Mouse (Mus musculus) kidney, postnatal 14 days (tissue): ENCODE measurements around the gene Zdhhc15.
"Not testable (repeated sequence)": the region's sequence is repeated elsewhere in the genome, so short reads cannot be mapped to it uniquely, and the experiment has no call there.

Experiments
- DNase-seq: peaks from one replicate; pipeline ENCODE4 v3.0.0; 2022; ENCODE audit warnings: mixed read lengths

Zdhhc15 gene

DNA sequence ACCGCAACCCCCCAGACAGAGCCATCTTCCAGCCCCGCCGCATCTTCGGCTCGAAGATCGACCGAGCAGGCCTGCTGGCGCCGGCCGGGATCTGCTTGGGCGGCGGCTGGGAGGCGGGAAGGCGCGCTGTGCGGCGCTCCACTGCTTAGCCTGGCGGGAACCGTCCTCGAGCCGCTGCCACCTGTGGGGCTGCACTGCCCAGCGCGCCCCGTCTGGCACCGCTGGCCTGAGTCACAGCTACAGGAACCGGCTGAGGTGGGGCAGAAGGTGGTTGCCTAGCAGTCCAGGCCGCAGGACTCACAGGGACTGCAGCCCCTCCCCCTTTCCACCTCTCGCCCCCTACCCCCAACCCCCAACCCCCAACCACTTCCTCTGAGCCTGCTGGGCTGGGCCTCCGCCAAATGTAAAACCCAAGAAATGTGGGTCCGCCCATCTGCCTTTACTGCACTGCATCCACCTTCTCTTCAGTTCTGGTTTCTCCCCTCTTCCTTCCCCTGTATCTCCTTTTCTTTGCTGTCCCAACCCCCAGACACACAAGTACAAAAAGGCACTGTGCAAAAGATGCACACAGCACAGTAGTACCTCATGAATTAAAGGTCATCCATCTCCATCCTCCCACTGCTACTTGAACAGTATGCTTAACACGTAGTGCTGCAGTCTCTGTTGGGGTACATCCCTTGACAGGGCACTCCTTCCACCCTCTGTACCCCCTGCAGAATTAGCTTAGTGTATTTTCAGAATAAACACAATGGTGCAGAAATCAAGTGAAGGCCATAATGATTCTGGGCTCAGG is at the start of gene Zdhhc15:
Zdhhc15 (minus strand) TSS at position 308 of the 793 bp plus-strand sequence.
- DNase-seq = peak; percentile 72

GRCm38 (mm10) chrX:104707935-104708334 is 37.1 kb upstream of the Zdhhc15 start:
- DNase-seq = no peak

DNA sequence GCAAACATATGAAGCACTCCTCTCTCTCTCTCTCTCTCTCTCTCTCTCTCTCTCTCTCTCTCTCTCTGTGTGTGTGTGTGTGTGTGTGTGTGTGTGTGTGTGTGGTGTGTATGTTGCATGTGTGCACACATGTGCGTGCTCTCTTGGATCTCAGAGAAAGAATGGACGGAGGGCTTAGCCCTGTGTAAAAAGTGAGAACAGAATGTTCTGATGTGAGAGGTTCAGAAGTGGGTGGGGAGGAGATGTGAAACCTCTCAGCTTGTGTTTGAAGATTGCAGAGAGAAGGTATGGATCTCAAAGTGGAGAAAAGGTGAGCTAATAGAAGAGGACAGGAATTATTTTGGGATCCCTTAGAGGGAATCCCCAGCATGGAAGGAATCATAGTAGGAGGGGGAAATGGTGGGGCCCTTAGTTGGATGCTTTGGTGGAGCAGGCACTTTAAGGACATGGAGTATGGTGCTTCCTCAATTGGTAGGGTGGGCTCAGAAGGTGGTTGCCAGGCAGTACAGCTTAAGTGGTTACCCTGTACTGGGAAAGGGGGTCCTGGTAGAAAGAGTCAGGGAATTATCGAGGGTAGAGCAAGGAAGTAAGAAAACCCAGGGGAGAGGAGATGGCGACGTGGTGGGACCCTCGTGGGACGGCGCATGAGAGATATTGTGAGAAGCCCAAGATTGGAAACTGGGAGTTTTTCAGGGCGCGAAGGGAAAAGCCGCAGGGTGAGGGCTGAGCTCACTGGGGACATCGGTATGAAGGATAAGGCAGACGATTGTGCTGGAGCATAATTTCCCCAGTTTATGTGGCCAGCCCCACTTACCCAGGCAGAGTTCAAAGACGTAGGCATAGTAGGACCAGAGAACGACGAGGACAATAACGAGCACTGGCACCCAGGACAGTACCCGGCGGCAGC is 761 bp downstream of the Zdhhc15 start:
- no peak for DNase-seq

DNA sequence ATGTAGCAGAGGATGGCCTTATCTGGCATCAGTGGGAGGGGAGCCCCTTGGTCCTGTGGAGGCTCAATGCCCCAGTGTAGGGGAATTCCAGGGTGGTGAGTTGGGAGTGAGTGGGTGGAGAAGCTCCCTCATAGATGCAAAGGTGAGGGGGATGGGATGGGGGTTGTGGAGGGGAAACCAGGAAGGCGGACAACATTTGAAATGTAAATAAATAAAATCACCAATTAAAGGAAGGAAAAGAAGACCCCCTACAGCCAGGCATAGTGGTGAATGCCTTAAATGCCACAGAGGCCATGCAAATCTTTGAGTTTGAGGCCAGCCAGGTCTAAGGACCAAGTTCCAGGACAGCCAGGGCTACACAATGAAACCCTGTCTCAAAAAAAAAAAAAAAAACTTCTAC is 13.9 kb downstream of the Zdhhc15 start:
- no peak for DNase-seq

GRCm38 (mm10) chrX:104612531-104612930 is 58.3 kb downstream of the Zdhhc15 start:
- no peak for DNase-seq

GRCm38 (mm10) chrX:104603738-104604430 is 67.0 kb downstream of the Zdhhc15 start:
- not testable (repeated sequence) for DNase-seq

DNA sequence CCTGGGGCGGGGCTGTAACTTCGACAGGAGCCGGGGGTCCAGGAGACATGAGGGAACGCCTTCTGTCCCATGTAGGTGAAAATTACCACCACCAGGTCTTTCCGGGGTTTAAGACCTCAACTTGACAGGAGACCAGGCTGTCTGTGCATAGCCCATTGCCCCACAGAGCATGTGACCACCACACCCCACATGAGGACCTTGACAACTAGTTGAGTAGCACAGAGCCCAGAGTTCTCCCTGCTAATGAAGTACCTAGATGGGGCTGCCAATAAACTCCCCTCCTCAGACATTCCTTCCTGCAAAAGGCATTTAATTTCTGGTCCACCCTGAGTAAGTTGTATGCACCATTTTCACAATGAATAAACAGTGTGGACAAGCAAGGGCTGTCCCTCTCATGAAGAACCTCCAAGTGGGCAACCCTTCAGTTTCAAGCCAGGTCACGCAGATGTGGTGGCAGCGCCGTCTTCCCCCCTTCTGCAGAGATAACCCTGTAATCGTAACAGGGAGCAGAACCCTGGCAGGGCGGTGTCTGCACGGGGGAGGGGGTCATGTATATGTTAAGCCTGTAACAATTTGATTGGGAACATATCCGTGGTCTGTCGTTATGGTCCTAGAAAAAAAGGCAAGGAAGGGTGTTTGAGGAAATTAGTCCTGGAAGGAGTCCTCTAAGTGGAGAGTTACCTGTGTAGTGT is 68.5 kb downstream of the Zdhhc15 start:
- not testable (repeated sequence) for DNase-seq

DNA sequence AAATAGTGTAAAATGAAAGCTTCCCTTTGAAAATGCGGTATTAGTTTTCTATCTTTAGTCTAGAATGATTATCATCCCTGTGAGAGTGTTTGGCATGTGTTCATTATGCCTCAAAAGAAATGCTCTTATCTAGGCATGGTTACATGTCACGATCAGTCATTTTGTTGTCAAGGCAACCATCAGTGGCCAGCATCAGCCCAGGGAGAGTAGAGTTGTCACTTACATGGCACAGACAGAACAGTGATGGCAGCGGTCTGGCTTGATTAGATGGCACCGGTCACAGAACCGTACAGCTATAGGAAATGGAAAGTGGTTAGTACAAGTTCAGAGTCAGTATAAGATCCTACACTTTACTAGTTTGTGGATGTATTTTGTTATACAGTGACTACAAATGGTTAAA is 96.9 kb downstream of the Zdhhc15 start:
- no peak for DNase-seq

DNA sequence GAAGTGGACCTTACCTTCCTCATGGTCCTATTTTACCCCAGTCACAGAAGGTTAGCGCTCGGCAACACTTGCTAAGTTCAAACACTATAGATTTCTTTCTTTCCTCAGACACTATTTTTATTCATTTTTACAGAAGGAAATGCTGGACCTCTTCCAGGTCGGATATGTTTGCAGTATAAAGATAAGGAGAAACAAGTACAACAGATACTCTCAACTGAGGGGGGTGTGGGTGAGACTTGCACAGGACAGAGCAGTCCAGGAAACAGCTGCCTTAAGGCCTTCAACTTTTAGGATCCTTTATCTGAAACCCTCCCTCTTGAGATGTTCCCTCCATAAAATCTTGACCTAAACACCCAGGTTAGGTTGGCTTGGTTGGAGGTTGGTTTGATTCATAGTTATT is 103.4 kb downstream of the Zdhhc15 start:
- DNase-seq = peak; percentile 6

DNA sequence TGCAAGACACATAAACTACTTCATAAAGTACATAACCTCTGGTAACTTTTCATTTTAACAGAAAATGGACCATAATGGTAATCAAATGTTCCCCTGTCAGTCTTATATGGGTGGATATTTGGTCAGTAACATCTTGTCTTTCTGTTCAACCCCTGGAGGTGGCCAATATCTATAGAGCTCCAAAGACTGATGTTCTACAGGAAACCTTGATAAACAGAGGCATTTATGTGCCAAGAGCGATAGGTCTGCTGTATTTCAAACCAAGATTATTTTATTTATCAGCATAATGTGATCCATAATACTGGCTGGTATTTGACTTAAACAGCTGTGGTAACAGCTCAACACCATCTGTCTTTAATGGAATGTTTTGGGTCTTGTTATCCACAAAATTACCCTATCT is 125.6 kb downstream of the Zdhhc15 start:
- no peak for DNase-seq

GRCm38 (mm10) chrX:104543919-104544595 is 126.8 kb downstream of the Zdhhc15 start:
- DNase-seq = no peak

DNA sequence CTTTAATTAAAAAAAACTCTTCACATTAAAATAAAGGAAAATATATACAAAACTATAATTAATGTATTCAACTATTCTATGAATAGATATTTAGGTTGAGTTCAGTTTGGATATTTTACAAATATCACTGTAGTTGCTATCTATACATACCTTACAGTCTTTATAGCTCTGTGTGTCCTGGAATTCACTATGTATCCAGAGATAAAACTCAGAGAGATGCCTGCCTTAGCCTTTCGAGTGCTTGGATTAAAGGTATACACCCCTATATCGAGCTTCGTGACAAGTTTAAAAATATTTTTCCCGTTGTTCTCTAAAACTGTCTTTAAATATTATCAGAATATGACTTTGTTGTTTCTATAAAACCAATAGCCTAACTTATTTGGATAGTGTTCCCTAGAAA is 128.2 kb downstream of the Zdhhc15 start:
- no peak for DNase-seq

- no peak for DNase-seq
Measured at GRCm38 (mm10) chrX:104501765-104502164, 169.1 kb downstream of the Zdhhc15 start.

DNA sequence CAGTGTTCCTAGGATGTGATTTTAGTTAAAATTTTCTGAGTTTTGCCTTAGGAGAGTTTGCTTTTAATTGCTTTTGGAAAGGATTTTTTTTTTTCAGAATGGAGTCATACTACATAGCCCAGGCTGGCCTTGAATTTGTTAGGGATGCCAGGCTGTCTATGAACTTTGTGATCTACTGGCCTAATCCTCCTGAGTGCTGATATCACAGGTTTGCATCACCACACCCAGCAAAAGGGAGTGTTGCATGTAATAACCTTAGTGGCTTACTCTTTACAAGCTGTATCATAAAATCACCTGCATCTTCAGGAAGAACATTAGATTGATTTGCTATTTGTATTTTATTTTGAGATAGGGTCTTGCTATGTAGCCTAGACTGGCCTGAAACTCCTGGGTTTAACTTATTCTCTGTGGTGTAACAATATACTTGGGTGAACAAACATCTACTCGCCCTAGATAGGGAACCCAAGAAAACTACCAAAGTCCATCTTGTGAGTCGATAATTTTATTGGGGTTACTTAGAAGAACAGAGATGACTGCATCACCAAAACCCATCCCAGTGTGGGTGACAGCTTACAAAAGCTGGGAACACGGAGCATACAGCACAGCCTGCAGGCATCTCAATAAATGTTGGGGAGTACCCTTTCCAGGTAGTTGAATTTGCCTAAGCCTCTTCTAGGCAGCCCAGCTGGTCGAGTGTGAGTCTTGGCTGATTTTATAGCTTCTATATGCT is 181.1 kb downstream of the Zdhhc15 start:
- no peak for DNase-seq

- DNase-seq = no peak
Measured at GRCm38 (mm10) chrX:104488870-104489467, 181.9 kb downstream of the Zdhhc15 start.

DNA sequence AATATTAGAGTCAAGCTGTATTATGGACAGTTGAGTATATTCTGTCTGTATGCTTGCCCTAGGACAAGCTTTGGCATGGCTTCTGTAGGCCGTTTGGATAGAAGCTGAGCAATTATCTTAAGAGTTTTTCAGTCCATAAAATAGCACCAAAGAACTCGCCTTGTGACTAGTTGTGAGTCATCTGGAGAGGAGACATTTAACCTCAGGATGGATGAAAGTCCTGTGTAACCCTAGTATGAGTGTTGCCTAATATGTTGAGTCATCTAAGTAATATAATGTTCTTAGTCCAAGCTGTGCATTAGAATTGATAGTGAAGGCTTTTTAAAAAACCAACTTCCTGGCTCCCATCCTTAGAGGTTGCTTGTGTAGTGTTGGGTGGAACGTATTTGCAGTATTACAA is 182.8 kb downstream of the Zdhhc15 start:
- no peak for DNase-seq
